Mouse (Mus musculus) spleen, postnatal 14 days (tissue): Measurements from ENCODE around the gene Klhl25.
"Not testable (repeated sequence)": the region's sequence is repeated elsewhere in the genome, so short reads cannot be mapped to it uniquely, and the experiment has no call there.

ENCODE experiments used
- DNase-seq, 2 experiments: peaks; one replicate each; pipeline ENCODE4 v3.0.0; 2021 to 2022; ENCODE audit warnings: low spot score in 2 of 2

Klhl25 gene

GRCm38 (mm10) chr7:75848115-75848775 lies at the start of gene Klhl25:
Klhl25 (plus strand) TSS chr7:75848310.
- peak; percentile 95 to 96 for DNase-seq

- DNase-seq: no peak
These were observed 47.6 kb upstream of the Klhl25 start for GRCm38 (mm10) chr7:75800530-75800929.

- DNase-seq: no peak
These were observed 47.1 kb upstream of the Klhl25 start for GRCm38 (mm10) chr7:75801022-75801421.

- DNase-seq: no peak
These were observed 46.3 kb upstream of the Klhl25 start for GRCm38 (mm10) chr7:75801621-75802358.

GRCm38 (mm10) chr7:75802887-75803286 lies 45.2 kb upstream of the Klhl25 start:
- DNase-seq: no peak

GRCm38 (mm10) chr7:75806161-75806560 lies 41.9 kb upstream of the Klhl25 start:
- DNase-seq: no peak

- no peak for DNase-seq
These were observed 41.4 kb upstream of the Klhl25 start for GRCm38 (mm10) chr7:75806711-75807110.

- DNase-seq: no peak
These were observed 40.4 kb upstream of the Klhl25 start for GRCm38 (mm10) chr7:75807460-75808304.

- no peak for DNase-seq
These were observed 27.4 kb upstream of the Klhl25 start for GRCm38 (mm10) chr7:75820687-75821086.

- DNase-seq: no peak
These were observed 25.9 kb upstream of the Klhl25 start for GRCm38 (mm10) chr7:75822087-75822668.

- DNase-seq: no peak
These were observed 25.0 kb upstream of the Klhl25 start for GRCm38 (mm10) chr7:75823071-75823470.

- DNase-seq: no peak
These were observed 21.6 kb upstream of the Klhl25 start for GRCm38 (mm10) chr7:75826360-75827103.

- no peak for DNase-seq
These were observed 20.8 kb upstream of the Klhl25 start for GRCm38 (mm10) chr7:75827357-75827756.

GRCm38 (mm10) chr7:75827850-75828249 lies 20.3 kb upstream of the Klhl25 start:
- DNase-seq: peak; percentile 55 to 65

GRCm38 (mm10) chr7:75828536-75828935 lies 19.6 kb upstream of the Klhl25 start:
- no peak for DNase-seq

GRCm38 (mm10) chr7:75830251-75831060 lies 17.7 kb upstream of the Klhl25 start:
- peak in 1 of 2 experiments; percentile 25 for DNase-seq

- not testable (repeated sequence) for DNase-seq
These were observed 14.2 kb upstream of the Klhl25 start for GRCm38 (mm10) chr7:75833960-75834359.

GRCm38 (mm10) chr7:75834932-75835631 lies 13.0 kb upstream of the Klhl25 start:
- not testable (repeated sequence) for DNase-seq

GRCm38 (mm10) chr7:75840071-75840470 lies 8.0 kb upstream of the Klhl25 start:
- DNase-seq: no peak

GRCm38 (mm10) chr7:75842306-75842705 lies 5.8 kb upstream of the Klhl25 start:
- DNase-seq: no peak
